Mouse (Mus musculus) MEL (cell line): ENCODE measurements at regions not wholly inside any gene's neighbourhood (a gene's known extent, or its start where the extent isn't known, plus 50 kb on each side); places are given as distances from the start of the nearest gene placed in this dataset.

Experiments used
- DNase-seq: peaks from one replicate; pipeline ENCODE4 v3.0.0; 2011; ENCODE audit warnings: low read depth, low spot score
- H3K27ac ChIP-seq: 2 replicates; pipeline ENCODE4 v1.5.1; 2012; ENCODE audit warnings: low read depth, mild to moderate bottlenecking, control low read depth, low read length, moderate library complexity; ENCODE audit not compliant: control insufficient read depth
- H3K27me3 ChIP-seq, 2 experiments: fragments of 150-350 bp in 1 of 2; sonication (generic) in 1 of 2; 2 replicates each; pipeline ENCODE4 v1.6.1; 2012; ENCODE audit warnings: low read length in 2 of 2, mild to moderate bottlenecking in 2 of 2, improper control_type of control experiment in 1 of 2, moderate library complexity in 1 of 2; ENCODE audit not compliant: insufficient read depth in 2 of 2, control insufficient read depth in 1 of 2
- H3K36me3 ChIP-seq, 2 experiments: 2 replicates each; pipeline ENCODE4 v1.6.1; 2012 to 2014; ENCODE audit warnings: low read length in 2 of 2, improper control_type of control experiment in 1 of 2, inconsistent platforms in 1 of 2, mild to moderate bottlenecking in 1 of 2; ENCODE audit not compliant: insufficient read depth in 2 of 2, control insufficient read depth in 1 of 2
- H3K4me1 ChIP-seq, 2 experiments: fragments of 150-350 bp in 1 of 2; sonication (generic) in 1 of 2; 2 replicates each; pipeline ENCODE4 v1.6.1; 2012; ENCODE audit warnings: low read length in 2 of 2, improper control_type of control experiment in 1 of 2, mild to moderate bottlenecking in 1 of 2; ENCODE audit not compliant: insufficient read depth in 2 of 2, control insufficient read depth in 1 of 2
- H3K4me3 ChIP-seq, 2 experiments: fragments of 150-350 bp in 1 of 2; sonication (generic) in 1 of 2; 2 replicates each; pipeline ENCODE4 v1.5.1; 2012; ENCODE audit warnings: low read depth in 2 of 2, low read length in 2 of 2, mild to moderate bottlenecking in 2 of 2, moderate library complexity in 2 of 2, control low read depth in 1 of 2, improper control_type of control experiment in 1 of 2; ENCODE audit not compliant: control insufficient read depth in 1 of 2, insufficient read depth in 1 of 2
- H3K79me2 ChIP-seq: 2 replicates; pipeline ENCODE4 v1.6.1; 2012; ENCODE audit warnings: mild to moderate bottlenecking, low read length, moderate library complexity; ENCODE audit not compliant: control insufficient read depth, poor library complexity, insufficient read depth
- H3K9ac ChIP-seq: 2 replicates; pipeline ENCODE4 v1.6.1; 2012; ENCODE audit warnings: low read depth, mild to moderate bottlenecking, control low read depth, low read length, moderate library complexity; ENCODE audit not compliant: control insufficient read depth, poor library complexity, severe bottlenecking
- H3K9me3 ChIP-seq: fragments of 150-350 bp; sonication (generic); replicated peaks from 2 replicates; pipeline ENCODE4 v1.6.1; 2012; ENCODE audit warnings: mild to moderate bottlenecking, low read length, improper control_type of control experiment, moderate library complexity; ENCODE audit not compliant: insufficient read depth
- BHLHE40 ChIP-seq: IDR thresholded peaks from 2 replicates; pipeline ENCODE4 v1.6.1; 2012; ENCODE audit warnings: low read depth, mild to moderate bottlenecking, inconsistent platforms, low read length, improper control_type of control experiment, borderline replicate concordance
- CHD1 ChIP-seq: IDR thresholded peaks from 2 replicates; pipeline ENCODE4 v1.6.1; 2012; ENCODE audit warnings: low read depth, mild to moderate bottlenecking, inconsistent platforms, low read length, improper control_type of control experiment
- EP300 ChIP-seq, 2 experiments: IDR thresholded peaks; 2 replicates each; pipeline ENCODE4 v1.6.1; 2011; ENCODE audit warnings: improper control_type of control experiment in 2 of 2, low read length in 2 of 2, low read depth in 1 of 2, mild to moderate bottlenecking in 1 of 2
- JUND ChIP-seq: IDR thresholded peaks from 2 replicates; pipeline ENCODE4 v1.6.1; 2011; ENCODE audit warnings: low read depth, mild to moderate bottlenecking, improper control_type of control experiment, low read length
- MEF2A ChIP-seq: IDR thresholded peaks from 2 replicates; pipeline ENCODE4 v1.6.1; 2014; ENCODE audit warnings: low read depth, mild to moderate bottlenecking, inconsistent platforms, low read length, improper control_type of control experiment; ENCODE audit not compliant: poor library complexity, insufficient replicate concordance, severe bottlenecking; ENCODE audit errors: extremely low read depth
- NRF1 ChIP-seq: IDR thresholded peaks from 2 replicates; pipeline ENCODE4 v1.6.1; 2014; ENCODE audit warnings: low read depth, mild to moderate bottlenecking, inconsistent platforms, low read length, improper control_type of control experiment, moderate library complexity; ENCODE audit not compliant: poor library complexity, insufficient read depth, severe bottlenecking
- POLR2A ChIP-seq, 2 experiments: IDR thresholded peaks; 2 replicates each; pipeline ENCODE4 v1.6.1; 2011 to 2012; ENCODE audit warnings: low read length in 2 of 2, mild to moderate bottlenecking in 2 of 2, control low read depth in 1 of 2, improper control_type of control experiment in 1 of 2, low read depth in 1 of 2, moderate library complexity in 1 of 2; ENCODE audit not compliant: control insufficient read depth in 1 of 2, insufficient read depth in 1 of 2, poor library complexity in 1 of 2
- SMC3 ChIP-seq: IDR thresholded peaks from 2 replicates; pipeline ENCODE4 v1.6.1; 2011; ENCODE audit warnings: low read depth, low read length, improper control_type of control experiment
- TAL1 ChIP-seq: IDR thresholded peaks from 2 replicates; pipeline ENCODE4 v1.6.1; 2012; ENCODE audit warnings: mild to moderate bottlenecking, inconsistent platforms, low read length, moderate library complexity, mixed read lengths
- USF2 ChIP-seq, 2 experiments: IDR thresholded peaks; 2 replicates each; pipeline ENCODE4 v1.6.1; 2011 to 2012; ENCODE audit warnings: improper control_type of control experiment in 2 of 2, low read length in 2 of 2, borderline replicate concordance in 1 of 2, inconsistent platforms in 1 of 2, low read depth in 1 of 2, mild to moderate bottlenecking in 1 of 2; ENCODE audit not compliant: insufficient read depth in 1 of 2
- ZC3H11A ChIP-seq: IDR thresholded peaks from 2 replicates; pipeline ENCODE4 v1.6.1; 2012; ENCODE audit warnings: low read depth, mild to moderate bottlenecking, inconsistent platforms, low read length, improper control_type of control experiment
- ZNF384 ChIP-seq: IDR thresholded peaks from 2 replicates; pipeline ENCODE4 v1.6.1; 2012; ENCODE audit warnings: low read depth, mild to moderate bottlenecking, inconsistent platforms, low read length, improper control_type of control experiment

DNA sequence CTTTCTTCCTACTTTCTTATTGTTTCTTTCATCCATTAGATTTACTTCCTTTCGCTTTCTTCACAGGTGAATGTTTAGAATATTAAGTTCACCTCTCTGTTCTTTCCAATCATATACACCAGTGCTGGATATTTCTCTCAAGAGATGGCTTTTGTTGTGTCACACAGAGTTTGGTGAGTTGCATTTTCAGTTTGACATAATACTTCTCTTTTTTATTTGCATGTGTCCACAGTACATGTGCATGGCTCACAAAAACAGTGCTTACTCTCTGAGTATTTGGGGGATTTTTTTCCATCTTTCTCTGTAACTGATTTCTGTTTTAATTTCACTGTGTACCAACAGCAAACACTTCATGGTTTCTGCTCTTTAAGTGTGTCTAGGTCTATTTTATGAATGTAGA lies 274.5 kb upstream of the Erbb4 start:
- Histone ChIP-seq H3K27me3 (no peaks in the 10 kb centered on the region), H3K9me3 (no peaks in the 10 kb centered on the region), H3K4me3 (no peak overlapping the region), H3K79me2 (no peaks in the 10 kb centered on the region), H3K36me3 (no peaks in the 10 kb centered on the region), H3K4me1 (no peaks in the 10 kb centered on the region), H3K9ac (no peak overlapping the region), H3K27ac (no peak overlapping the region)
- no peak for DNase-seq
- no peak for TF ChIP-seq NRF1
- TF ChIP-seq USF2 (IDR thresholded peaks at IDR 0.05; ENCODE audit: borderline replicate concordance in 1 of 2, insufficient read depth in 1 of 2, low read depth in 1 of 2, low read length in 2 of 2) = no peak
- TF ChIP-seq JUND = no peak

GRCm38 (mm10) chr1:69379741-69380140 lies 271.9 kb upstream of the Erbb4 start:
- no peaks in the 10 kb centered on the region for H3K27me3 ChIP-seq
- TF ChIP-seq BHLHE40 (no peak), SMC3 (no peak), EP300 (IDR thresholded peaks at IDR 0.05; ENCODE audit: low read depth in 1 of 2, low read length in 2 of 2) (no peak), CHD1 (no peak), POLR2A (IDR thresholded peaks at IDR 0.05; ENCODE audit: control insufficient read depth in 1 of 2, insufficient read depth in 1 of 2, low read depth in 1 of 2, low read length in 2 of 2, poor library complexity in 1 of 2) (no peak), TAL1 (no peak), ZC3H11A (no peak)

GRCm38 (mm10) chr1:69376923-69377706 lies 269.3 kb upstream of the Erbb4 start:
- Histone ChIP-seq H3K36me3 (no peaks in the 10 kb centered on the region), H3K79me2 (no peaks in the 10 kb centered on the region), H3K4me3 (no peak overlapping the region), H3K4me1 (no peaks in the 10 kb centered on the region), H3K9me3 (no peaks in the 10 kb centered on the region), H3K27me3 (no peaks in the 10 kb centered on the region), H3K27ac (no peak overlapping the region), H3K9ac (no peak overlapping the region)
- no peak for DNase-seq
- no peak for TF ChIP-seq ZNF384
- no peak for TF ChIP-seq MEF2A

More at GRCm38 (mm10) chr1:69379741-69380140, 271.9 kb upstream of the Erbb4 start:
- DNase-seq = no peak
- H3K9ac ChIP-seq = no peak overlapping the region
- H3K4me3 ChIP-seq = no peak overlapping the region
- H3K36me3 ChIP-seq = no peaks in the 10 kb centered on the region
- no peaks in the 10 kb centered on the region for H3K79me2 ChIP-seq
- no peak overlapping the region for H3K27ac ChIP-seq
- H3K4me1 ChIP-seq = no peaks in the 10 kb centered on the region
- H3K9me3 ChIP-seq = no peaks in the 10 kb centered on the region
